Mouse (Mus musculus): ENCODE data around the gene Asrgl1. TPM values are rescaled to one million over a fixed set of nuclear protein-coding genes. Genes with fewer than 3 reads are reported as not detected.

Gene Asrgl1
- total and polyA plus RNA-seq, 3 experiments, result 8.8 to 31.1 (median 28.2) TPM

- WGBS, result 70% methylated on average over 1 of the region's 1 CpGs
- Histone ChIP-seq H3K4me3 (no peak overlapping the region), H3K79me2 (replicated peaks; ENCODE audit: control insufficient read depth, insufficient read depth, low read length) (no peaks in the 10 kb centered on the region), H3K27ac (peak overlapping the region; percentile 63), H3K9ac (ENCODE audit: low read depth, low read length) (no peak overlapping the region), H3K36me3 (ENCODE audit: control insufficient read depth, insufficient read depth, low read length) (no peaks in the 10 kb centered on the region), H3K27me3 (ENCODE audit: control insufficient read depth, insufficient read depth, low read length) (no peaks in the 10 kb centered on the region), H3K4me1 (ENCODE audit: control insufficient read depth, insufficient read depth, low read length) (peaks cover 8% of the 10 kb centered on the region)
- intact Hi-C loops (cut with DNase I), result loop anchor here (10.0 kb wide), 1 partner anchor 393 kb away; no protein-coding TSS in a partner anchor
- TF ChIP-seq CTCF (IDR thresholded peaks at IDR 0.05) (no peak), POLR2A (IDR thresholded peaks at IDR 0.05; ENCODE audit: insufficient read depth, low read depth, low read length) (no peak), EP300 (IDR thresholded peaks at IDR 0.05; ENCODE audit: insufficient read depth, low read depth, low read length) (no peak)
- peak in 1 of 2 experiments; percentile 29 for DNase-seq
These were observed 28.1 kb downstream of the Asrgl1 start for GRCm38 (mm10) chr19:9107379-9107755.

DNA sequence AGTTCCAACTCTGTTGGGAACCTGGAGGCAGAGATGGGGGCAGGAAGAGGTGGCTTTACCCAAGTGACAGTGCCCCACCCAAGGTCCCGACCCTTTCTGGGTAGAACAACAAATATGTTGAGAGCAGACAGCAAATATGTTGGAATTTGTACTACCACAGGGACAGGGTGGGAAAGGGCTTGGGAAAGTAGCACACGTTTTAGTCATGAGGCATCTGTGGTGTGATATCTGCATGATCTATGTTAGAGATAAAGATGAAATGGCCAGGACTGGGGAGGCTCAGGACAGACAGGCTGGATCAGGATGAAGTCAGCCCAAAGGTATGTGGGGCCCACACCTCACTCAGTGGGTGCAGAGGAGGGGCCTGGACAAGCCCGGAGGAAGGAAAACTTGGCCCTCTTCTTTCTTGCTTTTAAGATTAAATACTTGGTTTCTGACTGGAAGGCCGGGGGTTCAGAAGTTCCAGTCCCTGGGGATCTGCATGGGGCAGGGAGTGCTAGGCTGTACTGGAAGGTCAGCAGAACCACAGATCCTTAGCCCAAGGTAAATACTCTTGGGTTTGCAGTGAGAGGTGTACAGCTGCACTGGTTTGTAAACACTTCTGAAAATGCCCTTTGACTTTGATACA is 28.6 kb downstream of the Asrgl1 start:
- peaks cover 8% of the 10 kb centered on the region for H3K4me1 ChIP-seq (ENCODE audit: control insufficient read depth, insufficient read depth, low read length)
- DNase-seq, result peak in 1 of 2 experiments; percentile 20
- H3K27me3 ChIP-seq (ENCODE audit: control insufficient read depth, insufficient read depth, low read length), result no peaks in the 10 kb centered on the region
- H3K9ac ChIP-seq (ENCODE audit: low read depth, low read length), result no peak overlapping the region
- no peak for TF ChIP-seq CTCF (IDR thresholded peaks at IDR 0.05)
- no peak for TF ChIP-seq EP300 (IDR thresholded peaks at IDR 0.05; ENCODE audit: insufficient read depth, low read depth, low read length)
- H3K36me3 ChIP-seq (ENCODE audit: control insufficient read depth, insufficient read depth, low read length), result no peaks in the 10 kb centered on the region
- intact Hi-C loops (cut with DNase I), result loop anchor here (10.0 kb wide), 1 partner anchor 392 kb away; no protein-coding TSS in a partner anchor
- peak overlapping the region; percentile 63 for H3K27ac ChIP-seq
- WGBS, result 24% methylated on average over 4 of the region's 4 CpGs
- no peaks in the 10 kb centered on the region for H3K79me2 ChIP-seq (replicated peaks; ENCODE audit: control insufficient read depth, insufficient read depth, low read length)
- no peak overlapping the region for H3K4me3 ChIP-seq

DNA sequence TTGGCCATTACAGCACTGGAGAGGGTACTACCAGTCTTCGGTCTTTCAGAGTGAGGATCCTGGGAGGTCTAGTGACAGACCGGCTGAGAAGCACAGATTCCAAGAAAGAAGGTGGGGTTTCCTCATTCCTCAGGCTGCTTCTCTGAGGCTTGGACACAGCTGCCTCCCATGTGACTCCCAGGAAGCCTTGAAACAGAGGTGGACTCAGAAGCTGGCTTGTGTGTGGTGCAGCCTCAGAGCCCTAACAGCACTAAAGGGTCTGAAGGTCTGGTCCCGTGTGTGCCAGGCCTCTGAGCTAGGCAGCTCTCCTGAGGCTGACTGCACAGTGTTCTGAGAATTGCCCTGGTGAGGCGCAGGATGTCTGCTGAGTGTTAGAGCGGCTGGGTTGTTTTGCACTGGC is 29.3 kb downstream of the Asrgl1 start:
- Histone ChIP-seq H3K27me3 (ENCODE audit: control insufficient read depth, insufficient read depth, low read length) (no peaks in the 10 kb centered on the region), H3K4me3 (no peak overlapping the region), H3K79me2 (replicated peaks; ENCODE audit: control insufficient read depth, insufficient read depth, low read length) (no peaks in the 10 kb centered on the region), H3K36me3 (ENCODE audit: control insufficient read depth, insufficient read depth, low read length) (no peaks in the 10 kb centered on the region), H3K27ac (peak overlapping the region; percentile 63), H3K4me1 (ENCODE audit: control insufficient read depth, insufficient read depth, low read length) (peaks cover 8% of the 10 kb centered on the region), H3K9ac (ENCODE audit: low read depth, low read length) (peak overlapping the region; percentile 17; the same call in 1 of the 2 replicates)
- peak; percentile 34; the same call in 1 of the 2 replicates for TF ChIP-seq POLR2A (IDR thresholded peaks at IDR 0.05; ENCODE audit: insufficient read depth, low read depth, low read length)
- TF ChIP-seq EP300 (IDR thresholded peaks at IDR 0.05; ENCODE audit: insufficient read depth, low read depth, low read length), result no peak
- intact Hi-C loops (cut with DNase I), result loop anchor here (10.0 kb wide), 1 partner anchor 391 kb away; no protein-coding TSS in a partner anchor
- 47% methylated on average over 5 of the region's 5 CpGs for WGBS
- peak; percentile 46 to 49 for DNase-seq

DNA sequence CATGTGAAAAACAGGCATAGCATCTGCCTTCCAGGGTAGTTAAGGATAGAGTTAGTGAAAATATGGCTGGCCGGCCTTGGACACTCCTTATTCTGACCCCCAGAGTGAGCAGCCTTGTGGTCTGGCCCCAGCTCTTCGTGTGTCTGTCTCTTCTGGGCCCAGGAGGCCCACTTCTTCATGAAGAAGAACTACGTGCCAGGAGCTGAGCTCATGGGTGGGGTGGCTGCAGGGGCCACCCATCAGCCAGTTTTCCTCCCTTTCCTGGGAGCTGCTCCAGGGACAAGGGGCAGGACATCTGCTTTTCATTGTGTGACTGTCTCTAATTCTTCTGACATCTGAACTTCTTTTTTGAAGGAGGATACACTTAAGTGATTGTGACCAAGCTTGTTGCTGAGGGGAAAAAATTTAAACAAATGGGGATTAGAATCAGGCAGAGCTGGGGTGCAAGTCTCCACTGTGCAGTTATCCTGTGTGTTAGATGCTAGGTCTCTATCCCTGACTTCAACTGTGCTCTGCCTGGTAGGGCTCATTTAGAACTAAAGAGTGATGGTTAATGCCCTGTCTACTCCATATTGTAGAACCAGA is 30.2 kb downstream of the Asrgl1 start:
- TF ChIP-seq CTCF (IDR thresholded peaks at IDR 0.05) (no peak), EP300 (IDR thresholded peaks at IDR 0.05; ENCODE audit: insufficient read depth, low read depth, low read length) (no peak), POLR2A (IDR thresholded peaks at IDR 0.05; ENCODE audit: insufficient read depth, low read depth, low read length) (no peak)
- H3K4me1 ChIP-seq (ENCODE audit: control insufficient read depth, insufficient read depth, low read length), result peaks cover 8% of the 10 kb centered on the region
- DNase-seq, result peak; percentile 53 to 68
- H3K36me3 ChIP-seq (ENCODE audit: control insufficient read depth, insufficient read depth, low read length), result no peaks in the 10 kb centered on the region
- H3K27ac ChIP-seq, result peak overlapping the region; percentile 63
- no peaks in the 10 kb centered on the region for H3K79me2 ChIP-seq (replicated peaks; ENCODE audit: control insufficient read depth, insufficient read depth, low read length)
- no peak overlapping the region for H3K4me3 ChIP-seq
- intact Hi-C loops (cut with DNase I), result loop anchor here (2.0 to 10.0 kb wide), 2 partner anchors 20 to 390 kb away; no protein-coding TSS in a partner anchor
- H3K9ac ChIP-seq (ENCODE audit: low read depth, low read length), result no peak overlapping the region
- WGBS, result 59% methylated on average over 3 of the region's 3 CpGs
- no peaks in the 10 kb centered on the region for H3K27me3 ChIP-seq (ENCODE audit: control insufficient read depth, insufficient read depth, low read length)

GRCm38 (mm10) chr19:9103986-9104385 is 31.4 kb downstream of the Asrgl1 start:
- Histone ChIP-seq H3K36me3 (ENCODE audit: control insufficient read depth, insufficient read depth, low read length) (no peaks in the 10 kb centered on the region), H3K4me3 (no peak overlapping the region), H3K4me1 (ENCODE audit: control insufficient read depth, insufficient read depth, low read length) (peaks cover 8% of the 10 kb centered on the region), H3K27me3 (ENCODE audit: control insufficient read depth, insufficient read depth, low read length) (no peaks in the 10 kb centered on the region), H3K79me2 (replicated peaks; ENCODE audit: control insufficient read depth, insufficient read depth, low read length) (no peaks in the 10 kb centered on the region), H3K9ac (ENCODE audit: low read depth, low read length) (no peak overlapping the region), H3K27ac (no peak overlapping the region)
- intact Hi-C loops (cut with DNase I), result loop anchor here (2.0 to 10.0 kb wide), 2 partner anchors 19 to 389 kb away; no protein-coding TSS in a partner anchor
- DNase-seq, result no peak
- WGBS, result 75% methylated on average over 4 of the region's 4 CpGs
- no peak for TF ChIP-seq CTCF (IDR thresholded peaks at IDR 0.05)
- TF ChIP-seq EP300 (IDR thresholded peaks at IDR 0.05; ENCODE audit: insufficient read depth, low read depth, low read length), result no peak

GRCm38 (mm10) chr19:9101062-9101457 is 34.4 kb downstream of the Asrgl1 start:
- TF ChIP-seq POLR2A (IDR thresholded peaks at IDR 0.05; ENCODE audit: insufficient read depth, low read depth, low read length) (no peak), CTCF (IDR thresholded peaks at IDR 0.05) (no peak), EP300 (IDR thresholded peaks at IDR 0.05; ENCODE audit: insufficient read depth, low read depth, low read length) (no peak)
- Histone ChIP-seq H3K4me1 (ENCODE audit: control insufficient read depth, insufficient read depth, low read length) (peaks cover 2% of the 10 kb centered on the region), H3K27ac (no peak overlapping the region), H3K27me3 (ENCODE audit: control insufficient read depth, insufficient read depth, low read length) (no peaks in the 10 kb centered on the region), H3K79me2 (replicated peaks; ENCODE audit: control insufficient read depth, insufficient read depth, low read length) (no peaks in the 10 kb centered on the region), H3K9ac (ENCODE audit: low read depth, low read length) (no peak overlapping the region), H3K4me3 (no peak overlapping the region), H3K36me3 (ENCODE audit: control insufficient read depth, insufficient read depth, low read length) (no peaks in the 10 kb centered on the region)
- DNase-seq, result no peak
- intact Hi-C loops (cut with DNase I), result loop anchor here (10.0 kb wide), 1 partner anchor 386 kb away; no protein-coding TSS in a partner anchor
- WGBS, result 76% methylated on average over 2 of the region's 2 CpGs

Measured in heart, adult 2 months (tissue).